Mouse (Mus musculus) MEL (cell line): Measurements from ENCODE around the gene Brsk1. TPM values are rescaled to one million over a fixed set of nuclear protein-coding genes. Genes with fewer than 3 reads are reported as not detected.

Source experiments
- DNase-seq: peaks from one replicate; pipeline ENCODE4 v3.0.0; 2011; ENCODE audit warnings: low read depth, low spot score
- H3K27ac ChIP-seq: 2 replicates; pipeline ENCODE4 v1.5.1; 2012; ENCODE audit warnings: low read depth, mild to moderate bottlenecking, control low read depth, low read length, moderate library complexity; ENCODE audit not compliant: control insufficient read depth
- H3K27me3 ChIP-seq, 2 experiments: fragments of 150-350 bp in 1 of 2; sonication (generic) in 1 of 2; 2 replicates each; pipeline ENCODE4 v1.6.1; 2012; ENCODE audit warnings: low read length in 2 of 2, mild to moderate bottlenecking in 2 of 2, improper control_type of control experiment in 1 of 2, moderate library complexity in 1 of 2; ENCODE audit not compliant: insufficient read depth in 2 of 2, control insufficient read depth in 1 of 2
- H3K36me3 ChIP-seq, 2 experiments: 2 replicates each; pipeline ENCODE4 v1.6.1; 2012 to 2014; ENCODE audit warnings: low read length in 2 of 2, improper control_type of control experiment in 1 of 2, inconsistent platforms in 1 of 2, mild to moderate bottlenecking in 1 of 2; ENCODE audit not compliant: insufficient read depth in 2 of 2, control insufficient read depth in 1 of 2
- H3K4me1 ChIP-seq, 2 experiments: fragments of 150-350 bp in 1 of 2; sonication (generic) in 1 of 2; 2 replicates each; pipeline ENCODE4 v1.6.1; 2012; ENCODE audit warnings: low read length in 2 of 2, improper control_type of control experiment in 1 of 2, mild to moderate bottlenecking in 1 of 2; ENCODE audit not compliant: insufficient read depth in 2 of 2, control insufficient read depth in 1 of 2
- H3K4me3 ChIP-seq, 2 experiments: fragments of 150-350 bp in 1 of 2; sonication (generic) in 1 of 2; 2 replicates each; pipeline ENCODE4 v1.5.1; 2012; ENCODE audit warnings: low read depth in 2 of 2, low read length in 2 of 2, mild to moderate bottlenecking in 2 of 2, moderate library complexity in 2 of 2, control low read depth in 1 of 2, improper control_type of control experiment in 1 of 2; ENCODE audit not compliant: control insufficient read depth in 1 of 2, insufficient read depth in 1 of 2
- H3K79me2 ChIP-seq: 2 replicates; pipeline ENCODE4 v1.6.1; 2012; ENCODE audit warnings: mild to moderate bottlenecking, low read length, moderate library complexity; ENCODE audit not compliant: control insufficient read depth, poor library complexity, insufficient read depth
- H3K9ac ChIP-seq: 2 replicates; pipeline ENCODE4 v1.6.1; 2012; ENCODE audit warnings: low read depth, mild to moderate bottlenecking, control low read depth, low read length, moderate library complexity; ENCODE audit not compliant: control insufficient read depth, poor library complexity, severe bottlenecking
- H3K9me3 ChIP-seq: fragments of 150-350 bp; sonication (generic); replicated peaks from 2 replicates; pipeline ENCODE4 v1.6.1; 2012; ENCODE audit warnings: mild to moderate bottlenecking, low read length, improper control_type of control experiment, moderate library complexity; ENCODE audit not compliant: insufficient read depth
- BHLHE40 ChIP-seq: IDR thresholded peaks from 2 replicates; pipeline ENCODE4 v1.6.1; 2012; ENCODE audit warnings: low read depth, mild to moderate bottlenecking, inconsistent platforms, low read length, improper control_type of control experiment, borderline replicate concordance
- ELF1 ChIP-seq: IDR thresholded peaks from 2 replicates; pipeline ENCODE4 v1.6.1; 2014; ENCODE audit warnings: low read depth, mild to moderate bottlenecking, inconsistent platforms, low read length, improper control_type of control experiment, moderate library complexity
- EP300 ChIP-seq, 2 experiments: IDR thresholded peaks; 2 replicates each; pipeline ENCODE4 v1.6.1; 2011; ENCODE audit warnings: improper control_type of control experiment in 2 of 2, low read length in 2 of 2, low read depth in 1 of 2, mild to moderate bottlenecking in 1 of 2
- GABPA ChIP-seq: IDR thresholded peaks from 2 replicates; pipeline ENCODE4 v1.6.1; 2012; ENCODE audit warnings: low read depth, mild to moderate bottlenecking, inconsistent platforms, low read length, improper control_type of control experiment, moderate library complexity
- JUND ChIP-seq: IDR thresholded peaks from 2 replicates; pipeline ENCODE4 v1.6.1; 2011; ENCODE audit warnings: low read depth, mild to moderate bottlenecking, improper control_type of control experiment, low read length
- MAFK ChIP-seq: IDR thresholded peaks from 2 replicates; pipeline ENCODE4 v1.6.1; 2011; ENCODE audit warnings: low read depth, mild to moderate bottlenecking, low read length, improper control_type of control experiment, borderline replicate concordance
- MYB ChIP-seq: IDR thresholded peaks from 2 replicates; pipeline ENCODE4 v1.6.1; 2011; ENCODE audit warnings: mild to moderate bottlenecking, low read depth, low read length, improper control_type of control experiment
- MYC ChIP-seq: IDR thresholded peaks from 2 replicates; pipeline ENCODE4 v1.6.1; 2011; ENCODE audit warnings: low read depth, mild to moderate bottlenecking, low read length, improper control_type of control experiment, moderate library complexity
- NELFE ChIP-seq: IDR thresholded peaks from 2 replicates; pipeline ENCODE4 v1.6.1; 2011; ENCODE audit warnings: low read depth, low read length, improper control_type of control experiment
- POLR2AphosphoS2 ChIP-seq: IDR thresholded peaks from 2 replicates; pipeline ENCODE4 v1.6.1; 2011; ENCODE audit warnings: low read length, improper control_type of control experiment
- TCF12 ChIP-seq: IDR thresholded peaks from 2 replicates; pipeline ENCODE4 v1.6.1; 2014; ENCODE audit warnings: low read depth, mild to moderate bottlenecking, inconsistent platforms, low read length, improper control_type of control experiment, moderate library complexity
- UBTF ChIP-seq: IDR thresholded peaks from 2 replicates; pipeline ENCODE4 v1.6.1; 2012; ENCODE audit warnings: low read depth, mild to moderate bottlenecking, inconsistent platforms, low read length, improper control_type of control experiment, moderate library complexity, borderline replicate concordance; ENCODE audit not compliant: insufficient read depth
- USF1 ChIP-seq: IDR thresholded peaks from 2 replicates; pipeline ENCODE4 v1.6.1; 2014; ENCODE audit warnings: low read depth, mild to moderate bottlenecking, inconsistent platforms, low read length, improper control_type of control experiment, moderate library complexity
- ZNF384 ChIP-seq: IDR thresholded peaks from 2 replicates; pipeline ENCODE4 v1.6.1; 2012; ENCODE audit warnings: low read depth, mild to moderate bottlenecking, inconsistent platforms, low read length, improper control_type of control experiment
- polyA plus RNA-seq, 2 experiments: library from polyadenylated mRNA; stranded (reverse) in 1 of 2; unstranded in 1 of 2; fragments of >175 nt in 1 of 2; fragments of >200 nt in 1 of 2; gene quantifications; 2 replicates each; pipeline versions ENCODE4 v1.2.1 to v1.2.4; 2012; ENCODE audit warnings: low replicate concordance in 2 of 2, low read depth in 1 of 2; ENCODE audit not compliant: insufficient read length in 2 of 2, insufficient read depth in 1 of 2, missing spikeins in 1 of 2
- total RNA-seq: library from RNA; depleted of rRNA; stranded (reverse); fragments of 300-350 nt; gene quantifications from 2 replicates; pipeline ENCODE4 v1.2.3, GENCODE M21; 2012

Gene Brsk1
- total and polyA plus RNA-seq, 3 experiments = 0.06 TPM; not detected in 2

GRCm38 (mm10) chr7:4656818-4657217, 33.6 kb upstream of the Brsk1 start:
- Histone ChIP-seq H3K36me3 (peaks cover 7 to 52% of the 10 kb centered on the region in 2 experiments), H3K4me3 (peak overlapping the region; percentile 79 to 85), H3K9ac (peak overlapping the region; percentile 86), H3K27me3 (no peaks in the 10 kb centered on the region), H3K4me1 (peaks cover 34 to 35% of the 10 kb centered on the region in 2 experiments), H3K9me3 (no peaks in the 10 kb centered on the region), H3K27ac (peak overlapping the region; percentile 2; the same call in 1 of the 2 replicates), H3K79me2 (peaks cover 63% of the 10 kb centered on the region)
- DNase-seq = peak; percentile 49
- TF ChIP-seq MYC (no peak), UBTF (no peak), NELFE (no peak)

DNA sequence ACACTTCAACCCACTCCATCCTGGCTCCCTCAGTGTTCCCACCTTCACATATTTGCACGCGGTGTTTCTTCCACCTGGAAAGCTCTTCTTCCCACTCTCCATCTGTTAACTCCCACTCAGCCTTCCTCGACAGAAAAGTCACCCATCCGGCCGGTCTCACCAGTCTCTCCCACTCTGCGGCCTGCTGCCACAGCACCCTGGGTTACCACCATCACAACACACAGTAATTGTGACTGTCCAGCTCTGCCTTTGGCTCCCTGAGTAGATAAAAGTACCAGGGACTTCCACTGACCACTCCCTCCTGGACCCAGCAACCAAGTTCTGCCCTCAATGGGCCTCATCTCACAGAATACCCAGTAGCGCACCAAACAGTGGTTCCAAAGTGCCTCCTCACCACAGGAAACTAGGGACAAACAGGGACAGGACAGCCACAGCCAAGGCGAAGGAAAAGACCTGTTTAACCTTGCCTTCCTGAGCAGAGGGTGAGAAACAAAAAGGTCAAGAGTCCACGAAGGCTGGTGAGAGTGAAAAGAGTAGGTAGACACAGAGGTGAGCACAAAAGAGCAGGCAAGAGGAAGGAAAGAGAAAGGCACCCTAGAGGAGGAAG, 32.8 kb upstream of the Brsk1 start:
- Histone ChIP-seq H3K79me2 (peaks cover 55% of the 10 kb centered on the region), H3K36me3 (peaks cover 2 to 44% of the 10 kb centered on the region in 2 experiments; a peak in 2 of 4 replicates), H3K4me1 (peaks cover 27 to 30% of the 10 kb centered on the region in 2 experiments), H3K27ac (peak overlapping the region; percentile 75), H3K4me3 (peak overlapping the region; percentile 79 to 85), H3K27me3 (no peaks in the 10 kb centered on the region), H3K9me3 (no peaks in the 10 kb centered on the region), H3K9ac (peak overlapping the region; percentile 86)
- no peak for DNase-seq
- no peak for TF ChIP-seq MYB
- no peak for TF ChIP-seq BHLHE40
- no peak for TF ChIP-seq ELF1
- no peak for TF ChIP-seq GABPA
- no peak for TF ChIP-seq MAFK
- no peak for TF ChIP-seq USF1
- no peak for TF ChIP-seq ZNF384
- TF ChIP-seq POLR2AphosphoS2 = no peak
- TF ChIP-seq TCF12 = no peak
- TF ChIP-seq EP300 (IDR thresholded peaks at IDR 0.05; ENCODE audit: low read depth in 1 of 2, low read length in 2 of 2) = no peak
- TF ChIP-seq JUND = no peak
